Mouse (Mus musculus): ENCODE data around the gene Arg1.
A peak's percentile ranks its signal among the peaks of the same experiment; 100 is the strongest.

The Arg1 gene

GRCm38 (mm10) chr10:24912576-24912975 is 14.7 kb downstream of the Arg1 start:
- DNase-seq (ENCODE audit: low spot score) = no peak

- DNase-seq (ENCODE audit: low spot score) = no peak
Measured at GRCm38 (mm10) chr10:24911199-24911598, 16.1 kb downstream of the Arg1 start.

- no peak for DNase-seq (ENCODE audit: low spot score)
Measured at GRCm38 (mm10) chr10:24905627-24906026, 21.7 kb downstream of the Arg1 start.

GRCm38 (mm10) chr10:24895927-24896326 is 31.4 kb downstream of the Arg1 start:
- no peak for DNase-seq (ENCODE audit: low spot score)

GRCm38 (mm10) chr10:24888343-24888742 is 38.9 kb downstream of the Arg1 start:
- DNase-seq (ENCODE audit: low spot score) = no peak

- DNase-seq (ENCODE audit: low spot score) = peak; percentile 18
Measured at GRCm38 (mm10) chr10:24886008-24886407, 41.3 kb downstream of the Arg1 start.

- DNase-seq (ENCODE audit: low spot score) = no peak
Measured at GRCm38 (mm10) chr10:24873624-24874023, 53.7 kb downstream of the Arg1 start.

- DNase-seq (ENCODE audit: low spot score) = peak; percentile 92
Measured at GRCm38 (mm10) chr10:24869760-24870290, 57.5 kb downstream of the Arg1 start, which contains the start of gene Med23. Gene Med23, plus strand, starts transcription at chr10:24869986.

Data from ovary, adult 18-20 months (tissue).